Mouse (Mus musculus) kidney, adult 8-10 months (tissue): ENCODE data around the gene A230072I06Rik.

Experiments used
- DNase-seq, 2 experiments: peaks; one replicate each; pipeline ENCODE4 v3.0.0; 2022

A230072I06Rik gene

GRCm38 (mm10) chr8:12278663-12279312 is at the start of gene A230072I06Rik:
A230072I06Rik (plus strand) TSS chr8:12278819.
- DNase-seq: no peak

GRCm38 (mm10) chr8:12234039-12234438 is 44.6 kb upstream of the A230072I06Rik start:
- no peak for DNase-seq

DNA sequence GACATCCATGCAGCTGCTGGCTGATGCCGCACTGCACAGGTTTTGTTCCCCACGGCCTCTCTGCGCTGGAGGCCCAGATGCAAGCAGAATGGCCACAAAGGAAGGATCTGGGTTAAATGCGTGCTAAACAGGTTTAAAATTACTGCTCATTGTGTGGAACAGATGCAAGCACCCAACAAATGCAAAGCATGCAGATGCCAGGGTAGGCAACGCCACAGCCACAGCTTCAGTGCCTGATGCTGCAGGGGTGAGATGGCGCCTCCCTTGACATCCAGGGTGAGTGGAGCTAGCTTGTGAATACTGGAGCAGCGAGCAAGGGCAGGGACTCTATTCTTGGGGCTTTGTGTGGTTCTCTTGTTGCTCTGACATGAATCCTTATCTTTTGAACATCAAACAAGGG is 39.8 kb upstream of the A230072I06Rik start:
- DNase-seq: no peak

DNA sequence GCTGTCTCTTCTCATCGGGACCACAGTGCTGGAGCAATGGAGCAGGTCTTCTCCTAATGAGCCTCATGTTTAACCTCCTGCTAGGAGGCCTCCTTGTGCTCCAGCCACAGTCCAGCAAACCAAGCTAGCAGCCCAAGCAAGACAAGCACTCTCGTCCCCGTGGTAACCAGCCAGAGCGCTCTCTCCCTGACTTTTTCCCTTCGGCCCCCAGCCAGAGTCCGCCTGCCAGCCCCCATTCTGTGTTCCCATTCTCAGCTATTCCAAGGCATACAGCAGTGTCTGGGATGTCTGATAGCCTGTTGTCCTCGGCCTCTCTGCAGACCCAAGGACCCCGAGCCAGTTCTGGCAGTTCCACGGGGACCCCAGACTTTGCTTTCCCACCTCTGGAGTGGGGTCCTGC is 38.5 kb upstream of the A230072I06Rik start:
- DNase-seq: no peak

GRCm38 (mm10) chr8:12243746-12244145 is 34.9 kb upstream of the A230072I06Rik start:
- no peak for DNase-seq

DNA sequence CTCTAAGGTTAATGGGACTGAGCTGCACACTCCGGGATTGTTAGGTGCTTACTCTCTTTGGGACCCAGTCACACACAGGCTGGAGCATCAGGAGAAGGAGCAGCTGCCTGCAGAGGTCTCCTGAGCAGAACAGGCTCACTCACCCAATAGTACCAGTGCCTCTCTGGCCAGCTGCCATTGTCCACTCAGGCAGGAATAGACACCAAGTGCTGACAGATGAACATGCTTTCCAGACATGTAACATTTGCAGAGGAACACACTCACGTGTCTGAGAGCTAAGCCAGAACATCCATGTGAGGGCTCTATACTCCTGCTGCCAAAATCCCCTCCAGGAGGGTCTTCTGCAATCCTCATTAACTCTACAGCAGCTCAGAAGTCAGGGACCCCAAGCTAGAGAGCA is 18.7 kb upstream of the A230072I06Rik start:
- DNase-seq: no peak

- no peak for DNase-seq
These were observed 18.1 kb upstream of the A230072I06Rik start for GRCm38 (mm10) chr8:12260476-12261029.

DNA sequence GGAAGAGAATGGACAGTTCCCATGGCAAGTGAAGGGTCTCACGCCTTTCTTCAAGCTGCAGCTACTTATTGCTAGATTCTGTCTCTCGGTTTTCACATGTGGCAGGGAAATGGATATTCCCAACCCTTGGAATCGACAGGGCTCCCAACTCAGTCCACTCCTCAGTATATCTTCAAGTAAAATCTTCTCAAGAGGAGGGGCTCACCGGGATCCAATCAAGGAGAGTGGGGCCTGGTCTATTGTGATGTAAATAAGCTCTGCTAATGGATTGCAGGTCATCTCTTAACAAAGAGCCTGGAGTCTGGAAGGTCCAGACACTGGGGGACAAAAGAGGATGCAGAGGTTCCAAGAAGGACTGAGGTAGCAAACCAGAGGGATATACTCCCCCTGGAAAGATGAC is 17.1 kb upstream of the A230072I06Rik start:
- DNase-seq: no peak

GRCm38 (mm10) chr8:12264996-12265395 is 13.6 kb upstream of the A230072I06Rik start:
- no peak for DNase-seq

DNA sequence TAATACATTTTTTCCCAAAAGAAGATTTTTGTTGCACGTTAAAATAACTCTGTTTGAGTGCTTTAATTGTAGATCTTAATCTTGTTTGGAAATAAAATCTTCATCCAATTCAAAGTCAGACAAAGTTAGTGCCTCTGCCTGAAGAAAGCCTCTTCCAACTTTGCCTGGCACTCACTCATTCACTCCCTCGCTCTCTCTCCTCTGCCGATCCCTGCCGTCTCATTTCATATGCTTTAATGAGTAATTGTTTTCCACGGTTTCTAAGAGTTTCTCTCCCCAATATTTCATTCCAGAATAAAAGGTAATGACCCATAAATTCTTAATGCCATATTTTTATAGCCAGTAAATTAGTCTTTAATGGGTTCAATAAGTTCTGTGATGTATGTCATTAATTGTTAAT is 10.8 kb upstream of the A230072I06Rik start:
- no peak for DNase-seq

DNA sequence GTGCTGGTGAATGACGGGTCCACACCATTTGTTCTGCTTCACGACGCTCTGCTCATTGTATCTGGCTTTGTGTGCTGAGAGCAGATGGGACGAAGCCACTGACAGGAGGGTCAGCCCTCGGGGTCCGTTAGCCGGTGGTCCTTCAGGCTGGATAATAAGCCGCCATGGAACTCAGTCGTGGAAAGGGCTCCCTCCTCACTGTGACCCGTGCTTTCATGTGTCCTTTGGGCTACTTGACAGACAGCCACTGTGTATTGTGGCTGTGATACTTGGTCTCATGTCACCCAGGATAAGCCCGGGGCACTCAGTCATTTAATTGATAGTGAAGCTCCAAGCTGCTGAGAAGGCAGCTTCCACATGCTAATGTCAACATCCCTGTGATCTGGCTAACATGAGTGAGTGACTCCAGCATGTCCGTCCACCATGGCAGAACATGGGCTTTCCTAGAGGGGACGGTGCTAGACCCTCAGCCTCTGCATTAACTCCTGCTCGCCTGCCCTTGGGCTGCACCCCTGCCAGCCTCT is 10.3 kb upstream of the A230072I06Rik start:
- no peak for DNase-seq

DNA sequence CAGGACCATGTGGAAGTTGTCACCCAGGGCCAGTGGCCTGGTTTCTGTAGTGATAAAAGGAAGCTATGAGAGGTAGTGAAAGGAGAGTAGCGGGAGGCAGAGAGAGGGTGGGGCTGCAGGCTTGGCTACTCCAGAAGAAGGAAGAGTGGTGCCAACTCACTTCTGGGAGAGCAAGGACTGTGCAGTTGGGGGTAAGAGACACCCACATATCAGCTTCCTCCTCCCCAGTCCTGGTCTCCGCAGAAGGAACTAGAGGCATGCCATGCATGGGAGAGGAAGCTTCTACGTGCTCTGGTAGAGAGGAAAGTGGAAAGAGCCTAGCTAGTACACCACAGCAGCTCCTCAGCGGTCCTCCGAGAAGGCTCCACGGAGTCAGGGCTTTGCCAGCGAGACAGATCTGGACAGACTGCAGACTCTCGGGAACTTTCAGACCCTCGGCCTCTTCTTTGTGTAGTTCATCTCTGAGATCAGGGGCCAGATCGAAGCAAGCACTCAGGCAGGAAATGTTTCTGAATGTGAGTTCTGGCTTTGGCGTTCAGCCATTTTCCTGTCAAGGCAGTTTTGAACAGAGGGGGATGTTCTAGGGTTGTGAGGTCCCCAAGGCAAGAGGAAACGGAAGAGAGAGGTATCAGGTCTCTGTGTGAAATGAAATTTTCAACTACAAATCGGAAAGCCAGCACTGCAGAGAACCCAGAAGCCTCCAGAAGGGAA is 1.0 kb downstream of the A230072I06Rik start:
- DNase-seq: no peak

DNA sequence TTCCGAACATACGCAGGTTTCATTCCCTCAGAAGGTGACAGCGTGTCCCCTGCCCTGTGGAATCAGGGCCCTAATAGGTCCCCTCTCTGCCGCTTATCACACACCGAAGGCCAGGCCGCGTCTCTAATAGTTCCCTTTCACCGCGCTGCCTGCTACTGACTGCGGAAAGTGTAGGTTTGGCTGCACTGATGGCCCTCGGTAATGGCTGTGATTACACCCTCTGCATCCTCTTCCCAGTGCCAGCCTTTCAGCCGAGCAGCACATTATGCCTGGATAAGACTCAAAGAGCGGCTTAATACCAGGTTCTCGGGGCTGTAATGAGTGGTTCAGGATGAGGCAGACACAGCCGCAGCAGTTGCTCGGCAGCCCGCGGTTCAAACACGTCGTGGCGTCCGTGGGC is 3.5 kb downstream of the A230072I06Rik start:
- DNase-seq: no peak

DNA sequence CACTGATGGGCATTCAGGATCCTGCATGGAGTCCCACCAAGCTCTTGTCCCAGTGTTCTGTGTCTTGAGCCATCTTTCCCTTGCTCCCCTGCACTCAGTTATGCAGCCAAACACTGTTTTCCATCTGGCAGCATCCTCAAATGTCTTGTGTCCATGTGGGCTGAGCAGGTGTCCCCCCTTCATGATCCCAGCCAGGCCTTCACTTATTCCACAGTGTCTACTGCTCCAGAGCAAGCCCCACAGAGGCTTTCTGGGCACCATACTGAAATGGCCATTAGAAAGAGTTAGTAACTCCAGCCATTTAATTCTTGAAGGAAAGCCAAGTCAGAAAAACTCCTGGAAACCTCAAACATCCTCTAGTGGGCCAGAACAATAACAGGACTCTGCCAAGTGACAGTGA is 11.9 kb downstream of the A230072I06Rik start:
- DNase-seq: no peak

DNA sequence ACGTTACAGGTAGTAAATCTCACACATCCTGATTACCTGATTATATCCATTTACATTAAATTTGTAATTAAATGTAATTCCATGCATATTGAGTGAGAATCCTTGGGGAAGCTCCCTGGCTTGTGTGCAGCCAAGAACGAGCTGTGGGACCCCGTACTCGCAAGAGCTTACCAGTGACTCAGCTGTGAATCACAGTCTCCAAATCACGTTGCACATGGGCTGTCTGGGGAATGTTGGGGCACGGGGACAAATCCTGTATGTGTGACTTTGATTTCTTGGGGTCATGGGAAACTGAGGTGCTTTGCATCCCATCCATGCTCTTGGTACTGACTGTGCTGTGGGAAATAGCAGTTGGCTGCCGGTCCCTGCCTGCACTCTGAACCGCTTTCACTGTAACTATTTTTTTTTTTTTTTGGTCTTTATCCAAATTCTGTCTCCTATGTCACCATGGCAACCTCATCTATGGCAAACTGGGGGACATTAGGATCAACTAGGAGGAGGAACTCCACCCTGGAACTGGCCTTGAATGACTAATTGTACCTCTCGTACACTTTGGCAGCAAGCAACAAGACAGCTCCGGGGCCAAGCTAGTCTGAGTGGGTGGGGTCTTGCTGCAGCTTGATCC is 19.8 kb downstream of the A230072I06Rik start:
- no peak for DNase-seq

DNA sequence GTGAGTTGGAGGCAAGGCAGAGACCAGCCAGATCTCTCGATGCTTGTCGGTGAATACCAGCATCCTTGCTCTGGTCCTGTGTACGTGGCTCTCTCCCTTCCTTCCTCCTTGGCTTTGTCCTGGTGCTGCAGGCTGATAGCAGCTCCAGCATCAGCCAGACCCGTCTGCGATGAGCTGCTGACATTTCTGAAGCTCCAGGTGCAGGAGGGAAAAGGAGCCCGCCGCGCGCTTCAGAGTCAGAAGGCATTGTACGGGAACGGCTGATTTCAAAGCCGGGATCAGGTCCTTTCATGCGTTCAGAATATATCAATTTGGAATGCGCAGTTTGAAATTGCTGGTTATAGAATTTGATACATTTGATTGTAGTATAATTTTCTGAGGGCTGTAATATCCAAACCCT is 23.4 kb downstream of the A230072I06Rik start:
- no peak for DNase-seq

- no peak for DNase-seq
These were observed 34.5 kb downstream of the A230072I06Rik start for GRCm38 (mm10) chr8:12312975-12313734.

DNA sequence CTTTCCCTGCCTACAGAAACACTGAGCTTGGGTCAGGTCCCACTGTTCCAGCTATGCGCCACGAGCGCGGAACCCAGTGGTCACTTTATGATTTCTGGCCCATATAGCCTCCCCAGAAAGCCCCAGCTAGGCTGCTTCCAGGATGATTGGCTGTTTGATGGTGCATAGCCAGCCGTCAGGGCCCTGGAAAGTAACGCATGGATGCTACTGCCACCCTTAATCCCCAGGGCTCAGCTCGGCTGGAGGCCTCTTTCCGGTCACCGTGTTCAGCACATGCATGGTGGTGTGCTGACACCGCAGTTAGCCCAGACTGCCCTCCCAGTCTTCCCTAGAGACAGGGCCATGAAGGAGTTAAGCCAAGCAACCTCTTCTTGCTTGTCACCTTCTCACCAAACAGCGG is 35.6 kb downstream of the A230072I06Rik start:
- DNase-seq: no peak

DNA sequence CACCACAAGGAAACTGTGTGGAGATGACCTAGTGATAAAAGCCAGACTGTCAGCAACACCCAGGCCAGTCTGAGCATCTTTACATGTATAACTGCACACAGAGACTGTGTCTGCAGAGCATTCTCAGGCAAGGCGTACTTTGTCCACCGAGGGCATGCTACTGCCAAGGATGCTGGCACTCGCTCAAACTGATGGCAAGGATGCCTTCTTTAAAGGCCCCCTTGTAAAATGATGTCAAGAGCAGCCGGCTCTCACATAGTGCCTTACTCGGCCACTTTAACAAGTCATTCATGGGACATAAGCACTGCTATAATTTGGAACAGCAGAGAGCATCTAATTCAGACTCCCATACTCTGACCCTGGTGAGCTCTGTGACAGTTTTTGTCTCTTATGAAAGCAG is 36.6 kb downstream of the A230072I06Rik start:
- no peak for DNase-seq

GRCm38 (mm10) chr8:12319755-12320455 is 41.3 kb downstream of the A230072I06Rik start:
- DNase-seq: no peak

DNA sequence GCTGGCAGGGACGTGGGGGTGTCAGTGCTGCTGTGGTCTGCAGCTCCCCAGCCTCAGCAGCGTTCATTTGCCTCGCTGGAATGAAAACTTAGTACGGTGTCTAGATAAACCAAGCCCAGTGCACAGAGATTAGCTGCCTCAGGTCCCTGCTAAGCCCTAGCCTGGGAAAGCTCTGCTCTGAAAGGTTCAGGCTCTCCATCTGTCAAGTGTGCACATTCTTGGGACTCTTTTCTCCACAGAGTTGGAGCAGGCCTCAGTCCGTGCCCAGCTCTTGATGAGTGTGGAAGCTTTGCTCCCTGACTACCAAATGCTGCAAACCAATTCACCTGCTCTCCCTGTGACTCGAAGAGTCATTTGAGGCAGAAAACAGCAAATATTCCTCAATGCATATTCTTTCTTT is 43.5 kb downstream of the A230072I06Rik start:
- DNase-seq: no peak

- DNase-seq: no peak
These were observed 44.6 kb downstream of the A230072I06Rik start for GRCm38 (mm10) chr8:12323238-12323637.
